Mouse (Mus musculus) neural tube, embryonic 13.5 days (tissue): Measurements from ENCODE around the gene Olfr1223. TPM values are rescaled to one million over a fixed set of nuclear protein-coding genes. Genes with fewer than 3 reads are reported as not detected.

Experiments used
- polyA plus RNA-seq: library from polyadenylated mRNA; unstranded; fragments of >200 nt; fragmentation: Nextera tagmentation; extraction: Ambion mirVana; gene quantifications from 2 replicates; pipeline ENCODE4 v1.2.1, GENCODE M21; 2015

Olfr1223 gene
- polyA plus RNA-seq, 1 experiment from 2014 or later, result not detected

Other genes with a start within 250 kb of the Olfr1223 start
- not detected in 2 replicates for gene Olfr1208, start 249.2 kb downstream of the Olfr1223 start, polyA plus RNA-seq
- not detected in 2 replicates for gene Olfr1209, start 236.4 kb downstream of the Olfr1223 start, polyA plus RNA-seq
- gene Olfr1211, start 213.4 kb downstream of the Olfr1223 start, polyA plus RNA-seq, result not detected in 2 replicates
- not detected in 2 replicates for gene Olfr1212, start 197.6 kb downstream of the Olfr1223 start, polyA plus RNA-seq
- gene Gm13762, start 171.3 kb downstream of the Olfr1223 start, polyA plus RNA-seq, result not detected in 2 replicates
- not detected in 2 replicates for gene Olfr1214, start 158.9 kb downstream of the Olfr1223 start, polyA plus RNA-seq
- gene Olfr1215, start 144.6 kb downstream of the Olfr1223 start, polyA plus RNA-seq, result not detected in 2 replicates
- gene Olfr1216, start 133.2 kb downstream of the Olfr1223 start, polyA plus RNA-seq, result not detected in 2 replicates
- gene Olfr1217, start 119.5 kb downstream of the Olfr1223 start, polyA plus RNA-seq, result not detected in 2 replicates
- gene Olfr1218, start 90.4 kb downstream of the Olfr1223 start, polyA plus RNA-seq, result not detected in 2 replicates
- not detected in 2 replicates for gene Olfr1219, start 68.0 kb downstream of the Olfr1223 start, polyA plus RNA-seq
- gene Olfr1220, start 44.7 kb downstream of the Olfr1223 start, polyA plus RNA-seq, result not detected in 2 replicates
- gene Olfr1221, start 34.3 kb downstream of the Olfr1223 start, polyA plus RNA-seq, result not detected in 2 replicates
- gene Olfr1222, start 18.5 kb downstream of the Olfr1223 start, polyA plus RNA-seq, result not detected in 2 replicates
- not detected in 2 replicates for gene Olfr1224-ps1, start 12.5 kb upstream of the Olfr1223 start, polyA plus RNA-seq
- not detected in 2 replicates for gene Olfr1225, start 23.1 kb upstream of the Olfr1223 start, polyA plus RNA-seq
- gene Olfr1226, start 48.5 kb upstream of the Olfr1223 start, polyA plus RNA-seq, result not detected in 2 replicates
- not detected in 2 replicates for gene Olfr1228, start 102.5 kb upstream of the Olfr1223 start, polyA plus RNA-seq
- gene Olfr1229, start 136.5 kb upstream of the Olfr1223 start, polyA plus RNA-seq, result not detected in 2 replicates
- not detected in 2 replicates for gene Olfr1230, start 145.7 kb upstream of the Olfr1223 start, polyA plus RNA-seq
- not detected in 2 replicates for gene Olfr1231, start 155.5 kb upstream of the Olfr1223 start, polyA plus RNA-seq
- not detected in 2 replicates for gene Olfr1232, start 178.1 kb upstream of the Olfr1223 start, polyA plus RNA-seq
- not detected in 2 replicates for gene Olfr1233, start 190.8 kb upstream of the Olfr1223 start, polyA plus RNA-seq
- gene Olfr1234, start 213.3 kb upstream of the Olfr1223 start, polyA plus RNA-seq, result not detected in 2 replicates